Mouse (Mus musculus): ENCODE measurements around the gene Nek2. TPM values are rescaled to one million over a fixed set of nuclear protein-coding genes. Genes with fewer than 3 reads are reported as not detected.

The Nek2 gene
- polyA plus RNA-seq, 1 experiment from 2014 or later, result 25.4 TPM

DNA sequence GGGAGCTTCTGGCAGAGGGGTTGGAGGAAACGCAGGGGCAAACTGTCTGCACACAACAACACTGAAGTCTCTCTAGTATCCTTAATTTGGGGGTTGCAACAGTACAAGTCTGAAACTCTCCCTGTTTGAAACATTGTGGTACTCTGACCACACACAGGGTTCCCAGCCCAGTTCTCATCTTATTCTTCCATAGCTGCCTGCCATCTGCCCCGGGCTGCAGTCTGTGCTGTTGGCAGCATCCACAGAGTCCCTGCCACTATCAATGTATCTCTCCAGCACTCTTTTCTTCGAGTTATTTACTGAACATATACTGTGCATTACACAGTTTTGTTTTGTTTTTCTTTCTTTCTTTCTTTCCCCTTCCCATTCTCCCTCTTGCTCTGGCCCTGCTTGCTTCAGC is 4.6 kb upstream of the Nek2 start:
- Histone ChIP-seq H3K27me3 (no peaks in the 10 kb centered on the region), H3K9ac (no peak overlapping the region), H3K9me3 (no peaks in the 10 kb centered on the region), H3K27ac (no peak overlapping the region), H3K4me1 (peaks cover 5% of the 10 kb centered on the region), H3K36me3 (no peaks in the 10 kb centered on the region), H3K4me3 (no peak overlapping the region), H3K4me2 (no peak overlapping the region)
- no peak for ATAC-seq (ENCODE audit: insufficient number of reproducible peaks, low FRiP score, low TSS enrichment, low read depth)
- 70% methylated on average over 3 of the region's 3 CpGs for WGBS

DNA sequence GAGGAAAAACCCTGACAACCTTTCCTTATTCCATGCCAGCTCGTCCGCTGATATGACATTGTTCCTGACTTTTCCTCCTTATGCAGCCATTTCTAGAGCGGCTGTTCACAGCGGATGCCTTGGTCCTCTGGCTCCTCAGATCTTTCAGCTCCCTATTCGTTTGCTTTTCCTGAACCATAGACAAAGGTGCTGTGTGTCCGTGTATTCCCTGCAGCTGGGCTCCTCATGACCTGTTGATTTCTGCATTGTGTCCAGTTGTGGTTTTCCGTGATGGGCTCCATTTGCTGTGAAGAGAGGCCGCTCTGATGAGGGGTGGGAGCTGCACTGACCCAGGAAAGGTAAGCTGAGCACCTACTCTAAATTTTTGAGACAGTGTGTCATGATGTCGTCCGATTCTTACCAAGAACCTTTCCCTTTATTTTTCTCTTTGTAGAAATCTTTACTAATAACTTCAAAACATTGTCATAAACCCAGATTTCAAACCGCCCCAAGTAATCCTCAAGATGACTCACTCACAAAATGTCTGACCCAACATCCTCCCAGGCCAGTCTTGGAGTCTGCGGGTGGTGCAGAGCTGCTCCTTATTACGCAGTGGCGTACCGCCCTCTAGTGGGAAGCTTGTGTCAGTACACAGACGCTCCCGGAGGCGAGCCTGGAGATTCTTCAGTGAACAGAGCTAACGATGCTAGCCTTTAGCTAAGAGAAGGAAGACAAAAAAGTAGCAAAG is 3.7 kb upstream of the Nek2 start:
- H3K27ac ChIP-seq, result no peak overlapping the region
- 0 out of 2 replicates have a peak, but pooled peaks have one; percentile 60 for ATAC-seq (ENCODE audit: insufficient number of reproducible peaks, low FRiP score, low TSS enrichment, low read depth)
- no peak overlapping the region for H3K9ac ChIP-seq
- H3K9me3 ChIP-seq, result no peaks in the 10 kb centered on the region
- peaks cover 14% of the 10 kb centered on the region for H3K4me1 ChIP-seq
- no peaks in the 10 kb centered on the region for H3K27me3 ChIP-seq
- H3K4me2 ChIP-seq, result no peak overlapping the region
- no peaks in the 10 kb centered on the region for H3K36me3 ChIP-seq
- no peak overlapping the region for H3K4me3 ChIP-seq
- WGBS, result 39% methylated on average over 19 of the region's 19 CpGs

GRCm38 (mm10) chr1:191818145-191818631 is 3.1 kb upstream of the Nek2 start:
- 34% methylated on average over 6 of the region's 6 CpGs for WGBS
- no peak overlapping the region for H3K9ac ChIP-seq
- ATAC-seq (ENCODE audit: insufficient number of reproducible peaks, low FRiP score, low TSS enrichment, low read depth), result no peak
- H3K4me1 ChIP-seq, result peaks cover 14% of the 10 kb centered on the region
- no peaks in the 10 kb centered on the region for H3K9me3 ChIP-seq
- no peak overlapping the region for H3K4me2 ChIP-seq
- H3K4me3 ChIP-seq, result no peak overlapping the region
- H3K27ac ChIP-seq, result no peak overlapping the region
- no peaks in the 10 kb centered on the region for H3K36me3 ChIP-seq
- H3K27me3 ChIP-seq, result no peaks in the 10 kb centered on the region

DNA sequence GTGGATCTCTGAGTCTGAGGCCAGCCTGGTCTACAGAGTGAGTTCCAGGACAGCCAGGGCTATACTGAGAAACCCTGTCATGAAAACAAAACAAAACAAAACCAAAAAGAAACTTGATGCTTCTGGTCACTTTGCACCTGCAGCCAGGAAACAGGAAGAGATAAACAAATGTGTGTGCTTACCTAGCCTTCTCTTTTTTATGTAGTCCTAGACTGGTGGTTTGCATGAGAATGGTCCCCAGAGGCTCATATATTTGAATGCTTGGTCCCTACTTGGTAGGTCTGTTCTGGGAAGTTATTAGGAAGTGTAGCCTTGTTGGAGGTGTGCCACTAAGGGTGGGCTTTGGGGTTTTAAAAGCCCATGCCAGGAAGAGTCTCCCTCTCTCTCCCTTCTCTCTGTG is 2.2 kb upstream of the Nek2 start:
- no peak overlapping the region for H3K9ac ChIP-seq
- no peaks in the 10 kb centered on the region for H3K27me3 ChIP-seq
- no peaks in the 10 kb centered on the region for H3K9me3 ChIP-seq
- no peak overlapping the region for H3K4me3 ChIP-seq
- peaks cover 2% of the 10 kb centered on the region; the same call in 1 of the 2 replicates for H3K36me3 ChIP-seq
- no peak for ATAC-seq (ENCODE audit: insufficient number of reproducible peaks, low FRiP score, low TSS enrichment, low read depth)
- H3K4me1 ChIP-seq, result peaks cover 14% of the 10 kb centered on the region
- no peak overlapping the region for H3K27ac ChIP-seq
- no peak overlapping the region for H3K4me2 ChIP-seq

DNA sequence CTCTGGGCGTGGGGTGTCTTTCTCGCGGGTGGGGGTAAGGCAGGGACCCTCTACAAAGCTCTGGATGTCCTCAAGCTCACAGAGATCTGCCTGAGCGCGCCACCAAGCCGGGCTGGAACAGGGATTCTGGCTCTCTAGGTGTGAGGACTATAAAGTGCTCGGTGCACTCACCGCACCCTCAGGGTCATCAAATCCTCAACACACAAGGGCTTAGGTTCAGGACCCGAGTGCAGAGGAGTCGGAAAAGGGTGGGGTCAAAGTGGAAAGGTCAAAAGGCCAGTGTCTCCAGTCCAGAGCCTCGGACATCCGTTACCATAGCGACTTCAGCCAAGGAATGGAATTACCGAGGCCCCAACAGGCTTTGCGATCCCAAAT is 306 bp upstream of the Nek2 start:
- H3K27ac ChIP-seq, result no peak overlapping the region
- H3K27me3 ChIP-seq, result no peaks in the 10 kb centered on the region
- H3K4me3 ChIP-seq, result peak overlapping the region; percentile 62
- peak overlapping the region; percentile 94 for H3K4me2 ChIP-seq
- no peaks in the 10 kb centered on the region for H3K9me3 ChIP-seq
- H3K4me1 ChIP-seq, result peaks cover 14% of the 10 kb centered on the region
- 5% methylated on average over 15 of the region's 15 CpGs for WGBS
- peak overlapping the region; percentile 50 for H3K9ac ChIP-seq
- H3K36me3 ChIP-seq, result peaks cover 12% of the 10 kb centered on the region
- ATAC-seq (ENCODE audit: insufficient number of reproducible peaks, low FRiP score, low TSS enrichment, low read depth), result no peak

- H3K36me3 ChIP-seq, result peaks cover 62% of the 10 kb centered on the region
- no peaks in the 10 kb centered on the region for H3K4me1 ChIP-seq
- no peaks in the 10 kb centered on the region for H3K27me3 ChIP-seq
- ATAC-seq (ENCODE audit: insufficient number of reproducible peaks, low FRiP score, low TSS enrichment, low read depth), result no peak
- H3K9ac ChIP-seq, result no peak overlapping the region
- H3K27ac ChIP-seq, result no peak overlapping the region
- no peak overlapping the region for H3K4me2 ChIP-seq
- H3K4me3 ChIP-seq, result no peak overlapping the region
- 86% methylated on average over 3 of the region's 3 CpGs for WGBS
- no peaks in the 10 kb centered on the region for H3K9me3 ChIP-seq
Measured at GRCm38 (mm10) chr1:191829124-191829523, 7.9 kb downstream of the Nek2 start.

DNA sequence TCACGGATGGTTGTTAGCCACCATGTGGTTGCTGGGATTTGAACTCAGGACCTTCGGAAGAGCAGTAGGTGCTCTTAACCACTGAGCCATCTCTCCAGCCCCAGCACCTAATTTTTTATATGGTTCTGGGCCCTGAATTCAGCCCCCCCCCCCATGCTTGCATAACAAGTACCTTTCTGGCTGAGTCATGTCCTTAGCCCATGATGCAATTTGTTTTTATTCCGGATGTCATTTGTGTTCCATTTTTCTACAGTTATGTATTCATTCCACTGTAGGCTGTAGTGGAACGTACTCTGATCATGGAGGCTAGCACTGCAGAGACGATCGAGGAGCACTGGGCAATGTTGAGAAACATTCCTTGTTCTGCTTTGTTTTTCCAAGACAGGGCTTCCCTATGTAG is 12.2 kb downstream of the Nek2 start:
- H3K27ac ChIP-seq, result no peak overlapping the region
- no peak overlapping the region for H3K4me3 ChIP-seq
- peaks cover 32% of the 10 kb centered on the region for H3K36me3 ChIP-seq
- H3K9ac ChIP-seq, result no peak overlapping the region
- H3K27me3 ChIP-seq, result no peaks in the 10 kb centered on the region
- H3K4me2 ChIP-seq, result no peak overlapping the region
- ATAC-seq (ENCODE audit: insufficient number of reproducible peaks, low FRiP score, low TSS enrichment, low read depth), result no peak
- 92% methylated on average over 6 of the region's 6 CpGs for WGBS
- no peaks in the 10 kb centered on the region for H3K9me3 ChIP-seq
- H3K4me1 ChIP-seq, result 0 out of 2 replicates have a peak, but pooled peaks cover 5% of the 10 kb centered on the region

DNA sequence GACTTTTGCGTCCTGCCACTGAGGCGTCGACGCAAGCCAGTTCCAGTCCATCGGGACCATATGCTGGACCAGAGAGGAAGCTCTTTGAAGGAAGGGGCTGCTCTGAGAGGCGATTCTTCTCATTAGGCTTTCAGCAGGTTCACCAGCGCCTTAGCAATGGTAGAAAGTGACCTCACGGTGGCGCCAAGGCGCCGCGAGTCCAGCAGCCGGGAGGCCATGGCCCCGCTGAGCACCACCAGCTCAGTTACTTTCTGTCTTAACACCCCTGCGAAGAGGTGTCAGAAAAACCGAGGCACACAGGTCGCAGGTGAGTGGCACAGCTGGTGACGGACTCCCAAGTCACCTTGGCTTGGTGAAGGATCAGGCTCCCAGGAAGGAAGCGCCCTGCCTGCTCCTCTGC is 13.6 kb downstream of the Nek2 start:
- no peak overlapping the region for H3K9ac ChIP-seq
- no peaks in the 10 kb centered on the region for H3K27me3 ChIP-seq
- H3K4me3 ChIP-seq, result no peak overlapping the region
- 9% methylated on average over 19 of the region's 19 CpGs for WGBS
- H3K4me1 ChIP-seq, result 0 out of 2 replicates have a peak, but pooled peaks cover 12% of the 10 kb centered on the region
- peak; percentile 63; the same call in 1 of the 2 replicates for ATAC-seq (ENCODE audit: insufficient number of reproducible peaks, low FRiP score, low TSS enrichment, low read depth)
- no peaks in the 10 kb centered on the region for H3K9me3 ChIP-seq
- H3K27ac ChIP-seq, result no peak overlapping the region
- peaks cover 21% of the 10 kb centered on the region for H3K36me3 ChIP-seq
- H3K4me2 ChIP-seq, result no peak overlapping the region

DNA sequence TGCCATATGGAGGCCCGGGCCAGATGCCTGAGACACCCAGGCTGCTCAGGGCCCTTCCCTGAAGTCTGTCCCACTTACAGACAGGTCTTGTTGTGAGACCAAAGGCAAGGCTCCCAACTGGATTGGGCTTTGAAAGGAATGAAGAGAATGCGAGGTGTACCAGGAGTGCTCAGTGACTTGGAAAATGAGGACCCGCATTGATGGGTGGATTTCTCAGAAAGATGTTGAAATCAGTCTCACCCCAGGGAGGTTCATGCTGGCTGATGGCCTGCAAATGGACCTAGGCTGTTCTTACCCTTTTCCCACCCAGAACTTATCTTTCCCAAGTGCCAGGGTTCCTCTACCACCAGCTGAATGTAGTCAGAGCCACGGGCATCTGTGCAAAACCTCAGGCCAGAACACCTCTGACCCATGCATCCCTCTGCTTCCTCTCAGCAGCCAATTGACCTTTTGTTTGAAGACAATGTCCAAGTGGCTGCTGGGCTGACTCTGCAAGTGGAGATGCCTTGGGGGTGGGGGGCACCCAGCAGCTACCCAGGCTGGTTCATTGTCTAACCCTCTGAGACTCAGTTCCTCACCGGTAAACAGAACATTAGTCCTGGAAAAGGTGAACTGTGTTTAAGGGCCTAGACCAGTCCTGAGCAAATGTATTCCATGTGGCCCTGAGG is 15.2 kb downstream of the Nek2 start:
- H3K36me3 ChIP-seq, result peaks cover 8% of the 10 kb centered on the region
- no peak overlapping the region for H3K4me3 ChIP-seq
- no peaks in the 10 kb centered on the region for H3K9me3 ChIP-seq
- H3K4me1 ChIP-seq, result peaks cover 12% of the 10 kb centered on the region; the same call in 1 of the 2 replicates
- ATAC-seq (ENCODE audit: insufficient number of reproducible peaks, low FRiP score, low TSS enrichment, low read depth), result no peak
- no peak overlapping the region for H3K9ac ChIP-seq
- no peaks in the 10 kb centered on the region for H3K27me3 ChIP-seq
- 75% methylated on average over 5 of the region's 5 CpGs for WGBS
- H3K27ac ChIP-seq, result no peak overlapping the region
- H3K4me2 ChIP-seq, result no peak overlapping the region

DNA sequence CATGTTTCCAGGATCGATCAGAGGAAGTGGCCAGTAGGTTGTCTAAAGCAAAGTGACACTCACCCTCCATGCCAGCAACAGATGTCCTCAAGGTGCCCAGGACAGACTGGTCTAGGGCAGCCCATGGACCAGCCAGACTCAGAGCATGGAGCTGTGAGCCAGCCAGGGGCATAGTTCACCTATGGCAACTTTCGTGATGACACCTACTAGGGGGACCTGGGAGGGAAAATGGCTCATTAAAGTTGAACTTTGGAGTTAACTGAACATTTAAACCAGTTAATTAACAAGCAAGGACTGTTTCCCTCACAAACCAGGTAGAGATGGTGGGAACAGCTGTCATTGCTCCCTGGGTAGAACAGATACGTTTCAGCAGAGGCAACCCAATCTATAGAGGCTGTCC is 16.4 kb downstream of the Nek2 start:
- 73% methylated on average over 3 of the region's 3 CpGs for WGBS
- Histone ChIP-seq H3K9me3 (no peaks in the 10 kb centered on the region), H3K4me2 (no peak overlapping the region), H3K4me3 (no peak overlapping the region), H3K27me3 (no peaks in the 10 kb centered on the region), H3K36me3 (0 out of 2 replicates have a peak, but pooled peaks cover 3% of the 10 kb centered on the region), H3K27ac (no peak overlapping the region), H3K9ac (no peak overlapping the region), H3K4me1 (peaks cover 12% of the 10 kb centered on the region; the same call in 1 of the 2 replicates)
- ATAC-seq (ENCODE audit: insufficient number of reproducible peaks, low FRiP score, low TSS enrichment, low read depth), result no peak

- Histone ChIP-seq H3K27me3 (no peaks in the 10 kb centered on the region), H3K27ac (no peak overlapping the region), H3K4me1 (peaks cover 12% of the 10 kb centered on the region; the same call in 1 of the 2 replicates), H3K4me3 (no peak overlapping the region), H3K9me3 (no peaks in the 10 kb centered on the region), H3K36me3 (no peaks in the 10 kb centered on the region), H3K4me2 (no peak overlapping the region), H3K9ac (no peak overlapping the region)
- ATAC-seq (ENCODE audit: insufficient number of reproducible peaks, low FRiP score, low TSS enrichment, low read depth), result no peak
- WGBS, result 43% methylated on average over 17 of the region's 17 CpGs
Measured at GRCm38 (mm10) chr1:191838994-191839741, 17.9 kb downstream of the Nek2 start.
